Mouse (Mus musculus) ZHBTc4 (cell line): ENCODE data around the gene Bcl2l2.
A peak's percentile ranks its signal among the peaks of the same experiment; 100 is the strongest.

Experiments
- DNase-seq: peaks from one replicate; pipeline ENCODE4 v3.0.0-alpha.2; 2011; ENCODE audit warnings: low read depth, low spot score

Gene Bcl2l2

GRCm38 (mm10) chr14:54893651-54894181, 10.5 kb downstream of the Bcl2l2 start:
- peak; percentile 100 for DNase-seq

- DNase-seq = peak; percentile 62
Measured at GRCm38 (mm10) chr14:54894296-54895151, 11.3 kb downstream of the Bcl2l2 start.

- DNase-seq = no peak
Measured at GRCm38 (mm10) chr14:54897445-54897844, 14.3 kb downstream of the Bcl2l2 start.

DNA sequence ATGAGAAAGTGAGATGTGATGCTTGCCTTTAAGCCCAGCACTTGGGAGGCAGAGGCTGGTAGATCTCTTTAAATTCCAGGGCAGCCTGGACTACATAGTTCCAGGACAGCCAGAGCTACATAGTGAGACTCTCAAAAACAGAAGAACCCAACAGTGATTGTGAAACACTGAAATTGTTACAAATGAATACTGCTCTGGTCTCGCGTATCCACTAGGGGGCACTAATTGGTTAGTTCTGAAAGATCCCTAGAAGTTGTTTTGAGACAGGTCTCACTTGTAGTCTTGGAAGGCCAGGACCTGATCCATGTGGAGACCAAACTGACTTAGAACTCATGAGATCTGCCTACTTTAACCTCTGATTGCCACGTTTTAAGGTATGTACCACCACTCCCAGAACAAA, 17.2 kb downstream of the Bcl2l2 start:
- peak; percentile 84 for DNase-seq

- no peak for DNase-seq
Measured at GRCm38 (mm10) chr14:54903641-54904040, 20.5 kb downstream of the Bcl2l2 start.

DNA sequence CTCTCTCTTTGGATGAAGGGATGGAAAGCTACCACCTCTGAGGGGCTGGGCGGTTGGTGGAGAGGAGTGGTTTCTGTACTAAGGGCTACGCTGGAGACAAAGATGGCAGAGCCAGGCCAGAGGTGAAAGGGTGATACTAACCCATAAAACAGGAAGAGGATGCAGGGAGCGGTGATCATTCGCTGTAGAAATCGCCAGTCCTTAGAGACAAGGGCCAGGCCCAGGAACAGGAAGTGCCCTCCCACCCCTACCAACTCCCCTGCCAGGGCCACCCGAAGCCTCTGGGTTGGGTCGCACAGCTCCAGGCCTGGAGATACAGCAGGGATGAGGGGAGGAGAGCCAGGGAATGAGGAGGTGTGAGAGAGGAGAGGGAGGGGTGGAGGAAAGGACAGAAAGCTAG, 25.5 kb downstream of the Bcl2l2 start:
- DNase-seq = no peak

- no peak for DNase-seq
Measured at GRCm38 (mm10) chr14:54912109-54912850, 29.1 kb downstream of the Bcl2l2 start.

- DNase-seq = peak; percentile 63
Measured at GRCm38 (mm10) chr14:54912886-54913285, 29.7 kb downstream of the Bcl2l2 start, which contains the start of gene Slc22a17. TSS of gene Slc22a17 (minus strand) at chr14:54913132.

DNA sequence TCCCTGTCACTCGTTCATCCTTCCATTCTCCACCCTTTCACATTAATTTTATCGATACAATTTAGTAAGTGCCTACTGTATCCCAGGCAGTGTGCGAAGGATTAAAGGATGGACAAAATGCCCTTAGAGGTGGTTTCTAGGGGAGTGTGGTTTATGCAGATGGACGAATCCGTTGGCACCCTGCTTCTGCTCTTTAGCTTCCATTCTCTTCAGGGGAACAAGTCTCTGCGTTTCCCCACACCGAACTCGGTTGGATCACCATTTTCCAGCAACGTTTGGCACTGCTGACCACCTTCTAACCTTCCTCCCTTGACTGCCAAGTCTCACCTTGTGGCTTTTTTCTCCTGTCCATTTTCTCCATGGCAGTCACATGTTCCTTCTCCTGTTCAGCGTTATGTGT, 30.2 kb downstream of the Bcl2l2 start:
- no peak for DNase-seq

DNA sequence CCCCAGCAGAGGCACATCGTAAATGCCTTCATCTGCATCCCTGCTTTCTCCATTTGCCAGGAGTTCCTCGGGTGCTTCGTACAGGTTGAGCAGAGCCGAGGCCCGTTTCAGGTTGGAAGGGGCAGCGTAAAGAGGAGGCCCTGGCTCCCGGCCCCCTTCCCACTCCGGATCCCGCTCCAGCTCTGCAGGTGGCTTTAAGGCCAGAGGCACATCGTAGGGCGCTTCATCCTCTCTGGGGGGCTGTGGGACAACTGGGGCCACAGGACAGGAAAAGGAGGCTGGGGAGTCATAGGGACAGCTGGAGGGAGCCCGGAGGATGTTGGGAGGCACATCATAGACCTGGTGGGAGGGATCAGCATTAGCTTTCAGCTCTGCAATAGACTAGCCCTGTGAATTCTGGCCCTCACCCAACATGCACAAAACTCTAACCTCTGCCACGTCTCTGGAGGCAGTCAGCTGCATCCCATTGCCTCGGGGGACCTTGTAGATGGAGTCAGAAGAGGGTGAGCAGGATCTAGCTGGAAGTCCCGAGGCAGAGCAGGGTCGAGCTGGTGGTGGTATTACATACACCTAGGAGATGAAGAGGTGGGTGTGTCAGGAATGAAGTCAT, 37.0 kb downstream of the Bcl2l2 start:
- no peak for DNase-seq

DNA sequence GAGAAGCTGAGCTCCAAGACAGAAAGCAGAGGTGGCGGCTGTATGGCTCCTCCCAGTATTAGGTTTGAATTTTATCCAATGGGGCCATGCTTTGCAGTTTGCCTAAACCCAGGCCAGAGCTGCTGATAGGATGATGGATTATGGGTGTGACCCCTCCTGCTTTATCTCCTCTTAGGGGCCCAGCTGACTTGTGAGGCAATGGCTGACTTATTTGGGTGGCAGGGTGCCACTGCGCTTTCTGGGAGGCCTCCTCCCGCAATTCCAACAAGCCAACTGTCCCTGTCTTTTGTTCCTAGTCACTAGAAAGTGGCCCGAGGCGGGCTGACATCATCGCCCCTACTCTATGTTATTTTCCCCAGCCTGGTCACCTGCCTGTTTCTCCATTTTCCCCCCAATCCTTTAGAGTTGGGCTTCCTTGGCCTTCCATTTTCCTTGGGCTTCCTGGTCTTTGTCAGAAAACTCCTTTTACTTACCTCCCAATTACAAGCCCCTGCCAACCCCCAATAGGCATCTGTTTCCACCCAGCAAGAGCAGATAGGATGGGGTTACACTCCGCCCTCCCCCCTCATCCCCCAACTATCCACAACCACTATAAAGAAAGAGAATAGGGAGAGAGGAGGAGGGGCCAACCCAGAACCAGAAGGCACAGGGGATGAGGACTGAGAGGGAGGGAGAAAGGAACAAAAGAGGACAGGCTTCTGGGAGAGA, 41.6 kb downstream of the Bcl2l2 start:
- DNase-seq = peak; percentile 58

DNA sequence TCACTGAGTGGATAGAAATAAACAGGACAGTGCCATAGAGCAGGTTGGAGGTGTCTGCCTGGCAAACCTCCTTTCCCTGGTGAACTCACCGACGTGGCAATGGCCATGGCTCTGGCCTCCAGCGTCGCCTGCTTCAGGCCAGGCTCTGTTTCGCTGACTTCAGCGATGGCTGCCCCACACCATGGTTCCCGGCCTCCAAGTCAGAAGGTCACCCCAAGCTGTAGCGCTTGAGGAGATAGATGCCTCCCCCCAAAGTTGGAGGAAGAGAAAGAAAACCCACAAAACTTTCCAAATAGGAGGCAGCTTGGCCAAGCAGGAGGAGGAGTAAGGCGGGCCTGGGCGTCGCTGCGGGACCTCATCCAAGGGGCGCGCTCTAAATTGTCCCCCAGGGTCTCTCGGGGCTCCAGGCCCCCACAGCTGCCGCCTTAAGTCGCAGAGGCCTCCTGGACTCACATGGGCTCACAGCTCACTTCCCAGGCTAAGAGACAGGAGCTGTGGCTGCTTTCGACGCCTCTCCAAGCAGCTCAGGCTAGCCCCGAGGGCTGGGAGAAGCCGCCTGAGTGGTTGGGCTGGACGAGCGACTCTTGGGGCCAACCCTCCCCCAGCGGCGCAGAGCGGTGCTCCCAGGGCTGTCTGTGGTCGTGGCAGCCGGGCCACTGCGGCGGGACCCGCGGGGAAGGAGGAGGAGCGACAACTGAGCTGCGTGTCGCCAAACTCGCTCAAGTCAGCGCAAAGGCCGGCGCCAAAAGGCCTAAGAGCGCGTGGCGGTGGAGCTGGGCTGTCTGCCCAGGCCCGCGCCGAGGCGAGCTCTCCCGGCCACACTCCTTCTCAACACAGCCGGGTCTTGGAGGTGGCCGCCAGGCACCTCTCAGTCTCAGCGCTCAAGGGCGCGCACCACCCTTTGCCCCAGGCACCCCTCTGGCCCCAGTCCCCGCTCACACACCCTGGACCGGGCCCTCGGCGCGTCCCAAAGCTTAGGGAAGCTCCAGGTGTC, 42.5 kb downstream of the Bcl2l2 start, which contains the start of gene Efs:
Gene Efs (minus strand): TSS at position 778 of the 994 bp plus-strand sequence.
- DNase-seq = peak; percentile 79

GRCm38 (mm10) chr14:54926401-54927158, 43.4 kb downstream of the Bcl2l2 start:
- DNase-seq = peak; percentile 76

DNA sequence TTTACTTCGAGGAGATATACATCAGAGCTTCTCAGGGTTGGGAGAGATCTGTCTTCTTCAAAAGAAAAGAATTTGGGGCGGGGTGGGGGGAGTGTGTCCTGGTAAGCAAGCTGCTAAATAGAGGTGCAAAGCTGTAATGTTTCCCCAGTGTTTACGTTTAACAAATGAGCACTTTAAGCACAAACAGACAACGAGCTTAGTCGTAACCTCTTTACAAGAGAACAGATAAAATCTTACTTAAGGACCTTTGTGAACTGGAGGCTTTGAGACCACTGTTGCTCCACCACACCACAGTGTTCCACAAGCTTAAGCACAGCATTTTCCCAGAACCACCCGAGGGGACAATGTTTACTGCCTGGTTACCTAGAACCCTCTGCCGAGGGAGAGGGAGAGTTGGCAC, 44.1 kb downstream of the Bcl2l2 start:
- no peak for DNase-seq

GRCm38 (mm10) chr14:54929801-54930200, 46.6 kb downstream of the Bcl2l2 start:
- DNase-seq = no peak

DNA sequence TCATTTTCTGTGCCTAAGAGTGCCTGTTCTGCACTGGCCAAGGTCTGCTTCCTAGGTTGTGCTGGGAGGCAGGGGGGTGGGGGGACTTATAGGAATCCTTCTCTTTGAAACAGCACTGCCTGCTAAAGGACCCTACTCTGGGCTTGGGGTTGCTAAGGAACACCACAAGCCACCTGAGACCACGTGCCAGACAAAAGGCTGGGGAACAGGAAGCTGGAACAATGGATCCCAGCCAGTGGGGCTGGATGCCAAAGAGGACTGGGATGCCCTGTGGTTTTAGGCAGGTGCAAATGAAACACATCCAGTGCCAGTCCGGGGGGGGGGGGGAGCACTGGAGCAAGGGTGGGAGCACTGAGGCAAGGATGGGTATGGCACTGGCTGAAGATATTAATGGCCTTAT, 47.3 kb downstream of the Bcl2l2 start:
- peak; percentile 58 for DNase-seq

DNA sequence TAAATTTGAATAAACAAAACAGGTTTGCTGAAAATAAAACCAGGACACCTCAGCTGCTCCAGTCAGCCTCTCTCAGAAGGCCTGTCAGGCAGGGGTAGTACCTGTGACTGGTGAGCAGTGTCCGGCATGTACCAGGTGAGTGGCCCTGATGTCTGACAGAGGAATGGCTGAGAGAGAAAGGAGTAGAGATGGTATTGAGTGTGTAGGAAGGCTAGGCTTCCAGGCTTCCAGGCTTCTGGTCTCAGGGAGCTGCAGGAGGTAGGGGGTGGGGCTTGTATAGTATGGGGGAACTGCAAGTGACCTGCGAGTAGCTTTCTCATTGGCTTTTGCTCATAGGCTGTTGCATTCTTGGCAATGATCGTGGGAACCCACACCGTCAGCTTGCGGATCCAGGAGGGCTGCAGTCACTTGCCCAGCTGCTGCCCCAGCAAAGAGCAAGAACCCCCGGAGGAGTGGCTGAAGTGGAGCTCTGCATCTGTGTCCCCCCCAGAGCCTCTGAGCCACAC, 49.5 kb downstream of the Bcl2l2 start, which contains the start of gene Il25:
Gene Il25 (plus strand): TSS at position 51 of the 506 bp plus-strand sequence.
- no peak for DNase-seq

- no peak for DNase-seq
Measured at GRCm38 (mm10) chr14:54935904-54936830, 53.0 kb downstream of the Bcl2l2 start, which contains the start of gene Cmtm5. TSS of gene Cmtm5 (plus strand) at chr14:54936261.
